Mouse (Mus musculus) gastrocnemius, postnatal 36 days (tissue): ENCODE measurements at regions not wholly inside any gene's neighbourhood (a gene's known extent, or its start where the extent isn't known, plus 50 kb on each side); places are given as distances from the start of the nearest gene placed in this dataset.

Experiments used
- DNase-seq, 2 experiments: peaks; one replicate each; pipeline ENCODE4 v3.0.0; 2022
- intact Hi-C: fragments of 180-260 bp; cut with DNase I; formaldehyde crosslinking; loops from one replicate; pipeline ENCODE4 v1.15.1; 2025

DNA sequence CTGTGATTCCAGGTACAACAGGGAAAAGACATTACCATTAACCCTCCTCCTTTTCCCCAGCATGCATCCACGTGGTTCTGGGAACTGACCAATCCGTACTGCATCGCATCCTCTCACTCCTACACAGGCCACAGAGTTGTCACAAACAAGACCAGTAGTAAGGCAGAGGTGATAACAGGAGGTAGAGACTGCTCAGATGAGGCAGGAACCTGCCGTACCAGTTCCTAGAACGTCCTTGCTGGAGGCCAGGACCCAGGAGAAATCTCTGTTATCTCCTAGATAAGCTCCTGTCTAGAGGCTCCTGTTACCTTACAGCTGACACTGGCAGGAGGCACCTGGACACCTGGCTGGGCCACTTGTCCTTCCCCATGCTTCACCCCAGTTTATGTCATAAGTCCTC is 121.4 kb upstream of the Neo1 start:
- no peak for DNase-seq
- intact Hi-C loops = no loop called here

DNA sequence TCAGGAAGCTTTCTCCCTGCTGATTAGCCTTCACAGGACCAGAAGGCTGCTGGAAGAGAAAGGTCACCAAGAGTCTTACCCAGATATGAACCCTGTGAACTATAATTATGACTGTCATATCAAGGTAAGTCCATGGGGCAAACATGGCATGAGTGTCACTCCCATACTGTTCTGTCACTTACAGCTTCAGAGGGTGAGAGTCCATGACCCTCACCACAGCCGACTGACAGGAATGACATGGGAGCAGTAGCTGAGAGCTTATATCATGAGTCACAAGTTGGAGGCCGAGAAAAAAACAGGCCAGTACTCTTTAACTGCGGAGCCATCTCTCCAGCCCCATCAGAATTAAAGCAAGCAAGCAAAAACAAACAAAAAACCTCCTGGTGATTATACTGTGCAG is 117.7 kb upstream of the Neo1 start:
- intact Hi-C loops = no loop called here
- DNase-seq = no peak

DNA sequence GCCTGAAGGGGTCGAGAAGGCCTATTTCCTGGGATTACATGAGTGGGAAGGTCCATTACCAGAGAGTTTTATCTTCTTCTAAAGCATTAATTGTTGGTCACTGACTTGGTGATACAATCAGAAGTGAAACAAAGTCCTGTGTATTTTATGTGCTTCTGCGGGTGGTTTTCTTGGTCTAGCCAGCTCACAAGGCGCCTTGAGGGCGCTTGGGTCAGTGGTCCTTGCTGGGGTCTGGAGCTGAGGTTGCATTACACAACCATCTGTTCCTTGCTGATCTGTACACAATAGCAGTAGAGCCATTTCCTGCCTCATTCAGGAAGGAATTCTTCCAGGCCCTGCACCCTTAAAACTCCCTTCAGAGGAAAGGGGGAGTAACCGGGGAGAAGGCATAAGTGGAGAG is 116.9 kb upstream of the Neo1 start:
- DNase-seq = no peak
- intact Hi-C loops = no loop called here

DNA sequence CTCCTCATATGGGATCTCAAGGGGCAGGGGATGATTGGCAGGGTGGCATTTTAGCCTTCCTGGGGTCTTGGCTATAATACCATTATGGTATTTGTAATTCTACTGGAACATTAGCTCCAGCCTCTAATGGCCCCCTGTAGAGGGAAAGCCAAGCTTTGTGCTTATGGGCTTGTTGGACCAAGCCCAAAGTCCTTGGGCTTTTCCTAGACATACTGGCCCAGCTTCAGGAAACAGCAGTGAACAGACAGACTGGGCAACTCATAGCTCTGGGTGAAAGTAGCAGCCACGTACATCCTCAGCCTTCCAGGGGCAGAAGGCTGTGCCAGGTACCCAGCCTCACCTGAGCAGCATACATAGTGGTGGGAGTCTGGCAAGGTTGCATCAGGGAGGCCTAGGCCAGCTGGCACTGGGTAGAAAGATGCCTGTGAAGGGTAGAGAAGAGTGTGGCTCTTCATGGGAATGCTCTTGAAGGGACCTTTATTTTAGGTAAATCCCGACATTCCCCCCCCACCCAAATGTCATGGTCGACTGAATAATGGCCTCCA is 108.1 kb upstream of the Neo1 start:
- DNase-seq = no peak
- intact Hi-C loops = no loop called here

DNA sequence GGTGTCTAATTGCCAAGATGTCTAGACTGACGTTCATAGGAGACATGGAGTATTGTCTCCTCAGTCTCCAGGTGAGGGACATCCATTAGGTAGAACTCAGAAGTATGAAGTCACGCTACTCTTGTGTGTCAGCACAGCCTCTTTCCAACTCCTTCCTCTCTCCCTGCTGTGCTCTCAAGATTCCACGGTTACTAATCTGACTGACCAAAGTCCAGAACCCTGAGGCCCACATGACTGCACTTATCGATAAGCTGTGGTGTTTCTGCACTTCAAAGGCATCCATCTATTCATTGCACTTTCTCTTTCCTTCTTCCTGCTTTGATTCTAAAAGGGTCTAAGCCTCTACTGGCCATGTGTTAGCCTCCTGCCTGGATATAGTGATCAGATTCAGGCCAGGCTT is 107.4 kb upstream of the Neo1 start:
- DNase-seq = no peak
- intact Hi-C loops = no loop called here

DNA sequence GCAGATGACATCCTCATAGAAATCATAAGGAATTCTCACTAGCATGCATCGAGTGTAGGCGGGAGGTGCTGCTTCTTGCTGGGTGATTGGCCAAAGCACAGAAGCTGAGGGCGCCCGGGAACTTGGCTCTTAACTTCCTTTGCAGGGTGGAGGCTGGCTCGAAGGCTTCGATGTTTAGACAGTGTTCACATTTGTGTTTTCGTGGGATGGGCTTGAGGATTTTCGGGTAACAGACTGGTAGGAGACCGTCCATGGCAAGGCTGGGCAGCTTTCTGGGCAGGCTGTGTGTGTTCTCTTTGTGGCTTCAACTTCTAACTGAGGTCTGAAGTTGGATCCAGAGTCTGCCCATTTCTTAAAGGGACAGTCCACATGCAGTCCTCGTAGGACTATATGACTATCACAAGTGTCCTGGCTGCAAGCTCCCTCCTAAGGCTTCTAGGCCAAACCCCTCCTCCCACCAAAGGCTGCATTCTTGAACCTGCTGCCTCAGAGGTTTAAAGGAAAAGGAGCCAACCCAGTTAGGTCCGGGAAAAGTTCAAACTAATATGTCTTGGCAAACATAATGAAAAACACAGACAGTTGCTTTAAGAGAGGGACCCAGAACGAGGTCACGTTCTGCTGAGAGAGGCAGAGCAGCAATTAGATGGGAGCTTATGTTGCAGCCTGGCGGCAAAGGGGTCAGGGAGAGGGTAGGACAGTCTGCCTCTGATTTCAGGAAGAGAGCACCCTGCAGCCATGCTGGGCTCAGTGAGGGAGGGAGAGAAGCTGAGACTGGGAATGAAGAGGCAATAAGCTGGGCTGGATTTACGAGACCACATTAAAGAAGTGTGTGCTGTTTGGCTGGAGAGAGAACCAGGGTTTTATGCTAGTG is 98.2 kb upstream of the Neo1 start:
- intact Hi-C loops = loop anchor here (1.0 to 5.0 kb wide), 3 partner anchors 54 to 113 kb away; partner anchors contain the start of gene Neo1
- peak; percentile 19 to 53 for DNase-seq

DNA sequence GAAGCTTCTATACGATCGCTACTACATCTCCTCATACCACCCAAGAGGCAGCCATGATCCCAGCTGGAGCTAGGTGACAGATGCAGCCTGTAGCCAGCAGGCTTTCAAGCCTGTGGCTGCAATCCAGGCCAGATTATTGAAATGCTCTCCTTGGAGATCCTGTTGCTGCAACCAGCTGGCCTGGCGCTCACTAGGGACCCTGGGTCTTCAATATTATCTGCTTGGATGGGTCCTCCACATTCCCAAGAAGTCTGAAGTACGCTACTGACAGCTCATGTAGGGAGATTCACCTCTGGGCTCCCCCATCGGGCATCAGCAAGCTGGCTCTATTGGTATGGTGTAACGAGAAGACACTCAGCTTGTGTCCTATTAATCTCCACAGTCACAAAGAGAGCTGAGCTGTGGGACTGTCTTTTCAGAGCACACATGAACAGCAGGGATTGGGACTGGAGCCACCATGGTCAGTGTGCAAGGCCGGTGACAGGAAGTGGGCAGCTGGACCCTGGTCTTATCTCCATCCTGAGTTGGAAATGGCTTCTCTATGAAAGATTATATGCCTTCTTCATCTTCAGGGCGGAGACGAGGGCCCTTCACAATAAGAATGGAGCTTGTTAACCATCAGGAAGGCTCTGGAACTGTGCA is 93.6 kb upstream of the Neo1 start:
- intact Hi-C loops = loop anchor here (5.0 kb wide), 1 partner anchor 117 kb away; no protein-coding TSS in a partner anchor

DNA sequence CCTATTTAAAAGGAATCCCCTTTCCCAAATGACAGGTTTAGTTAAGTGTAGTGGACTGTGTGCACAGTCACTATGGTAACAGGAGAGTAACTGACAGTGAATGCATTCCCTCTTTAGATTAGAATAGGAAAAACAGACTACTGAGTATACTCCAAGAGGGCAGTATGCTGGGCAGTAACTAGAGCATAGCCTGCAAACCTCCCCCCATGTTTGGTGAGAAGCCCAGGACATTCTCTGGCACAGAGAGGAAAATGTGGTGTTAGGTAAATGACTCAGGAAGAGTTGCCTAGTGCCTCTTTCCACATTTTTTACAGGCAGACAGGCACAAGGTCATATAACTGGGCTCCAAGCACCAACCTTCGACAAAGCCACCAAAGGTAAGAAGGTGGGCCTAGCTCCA is 93.0 kb upstream of the Neo1 start:
- DNase-seq = peak in 1 of 2 experiments; percentile 17
- intact Hi-C loops = no loop called here

More for the DNA sequence above, 93.6 kb upstream of the Neo1 start:
- DNase-seq = no peak

DNA sequence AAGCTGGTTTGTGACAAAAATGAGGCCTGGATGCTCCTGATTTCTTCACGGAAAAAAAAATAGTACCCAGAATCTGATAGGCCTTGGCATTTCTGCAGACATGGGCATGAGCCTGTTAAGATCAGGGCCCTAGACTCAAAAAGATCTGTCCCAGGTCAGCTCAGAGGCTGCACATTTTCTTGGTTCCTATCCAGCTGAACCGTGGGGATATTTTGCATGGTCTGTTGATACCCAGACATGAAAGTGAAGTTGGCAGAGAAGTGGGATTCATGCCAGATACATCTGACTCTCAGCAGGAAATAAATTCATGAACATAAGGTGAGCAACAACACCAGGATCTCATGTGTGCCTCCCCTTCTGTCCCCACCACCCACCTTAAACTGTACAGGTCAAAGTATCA is 91.8 kb upstream of the Neo1 start:
- DNase-seq = no peak
- intact Hi-C loops = no loop called here

DNA sequence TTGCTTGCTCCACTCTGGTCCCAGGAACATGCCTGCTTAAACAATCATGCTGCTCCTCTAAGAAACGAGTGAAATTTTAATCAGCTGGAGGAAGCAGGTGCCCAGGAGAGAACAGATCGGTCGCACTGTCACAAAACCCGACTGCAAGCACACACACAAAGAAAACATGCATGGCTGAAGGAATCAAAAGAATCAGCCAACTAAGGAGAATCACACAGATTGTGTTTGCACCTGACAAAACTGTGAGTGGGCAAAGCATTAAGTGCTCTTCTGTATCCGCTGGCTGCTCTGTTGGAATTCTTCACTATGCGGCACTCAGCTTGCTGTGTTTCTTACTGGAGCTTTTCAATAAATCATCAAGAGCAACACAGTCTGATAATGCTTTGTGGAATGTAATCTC is 89.6 kb upstream of the Neo1 start:
- intact Hi-C loops = no loop called here
- no peak for DNase-seq

DNA sequence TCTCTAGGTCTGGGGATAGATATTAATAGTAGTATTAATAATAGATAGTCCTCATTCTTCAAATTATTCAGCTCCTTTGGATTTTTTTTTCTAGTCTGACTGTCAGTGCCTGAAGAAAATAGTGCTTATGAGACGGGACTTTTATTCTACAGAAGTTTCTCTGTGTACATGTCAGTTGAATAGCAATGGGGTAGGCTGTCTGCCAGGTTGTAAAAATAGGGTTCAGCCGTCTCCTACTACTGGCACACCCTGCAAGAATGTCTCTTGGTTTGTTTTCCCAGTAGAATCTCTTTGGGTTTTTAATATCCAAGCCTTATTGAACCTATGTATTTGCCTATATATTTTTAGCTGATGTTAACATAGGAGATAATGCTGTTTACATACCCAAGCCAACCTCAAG is 80.3 kb upstream of the Neo1 start:
- DNase-seq = no peak

DNA sequence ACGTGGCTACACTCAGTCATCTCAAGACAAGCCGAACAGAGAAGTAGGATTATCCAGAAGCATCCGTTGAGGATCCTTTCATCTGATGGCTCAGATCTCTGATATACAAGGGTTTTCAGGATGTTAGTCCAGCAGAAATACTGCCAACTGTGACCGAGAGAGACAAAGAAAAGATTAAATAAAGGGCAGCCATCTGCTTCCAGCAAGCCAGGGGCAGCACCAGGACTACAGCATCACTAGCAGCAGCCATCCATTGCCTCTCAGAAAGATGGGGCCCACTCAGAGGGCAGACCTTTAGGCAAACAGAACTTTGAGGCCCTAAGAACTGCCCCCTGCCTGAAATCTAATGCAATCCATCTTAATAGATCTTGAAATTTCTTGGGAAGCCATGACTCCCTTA is 77.6 kb upstream of the Neo1 start:
- no peak for DNase-seq
- intact Hi-C loops = loop anchor here (5.0 kb wide), 1 partner anchor 57 kb away; no protein-coding TSS in a partner anchor

More for the DNA sequence above, 80.3 kb upstream of the Neo1 start:
- intact Hi-C loops = no loop called here

DNA sequence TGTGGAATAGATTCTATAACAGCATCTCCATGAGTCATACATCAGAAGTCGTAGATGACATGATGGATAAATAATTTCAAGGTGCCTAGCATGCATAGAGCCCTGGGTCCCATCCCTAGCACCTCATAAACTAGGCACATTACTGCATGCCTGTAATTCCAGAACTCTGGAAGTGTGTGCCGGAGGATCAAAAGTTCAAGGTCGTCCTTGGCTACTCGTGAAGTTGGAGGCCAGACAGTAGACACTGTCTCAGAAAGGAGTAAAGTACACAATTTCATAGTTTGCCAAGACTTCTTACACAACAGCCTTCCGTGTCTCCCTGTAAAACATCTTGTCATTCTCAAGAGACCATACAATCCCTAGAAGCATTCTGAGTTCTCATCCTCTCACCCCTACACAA is 63.5 kb upstream of the Neo1 start:
- intact Hi-C loops = no loop called here
- DNase-seq = no peak

DNA sequence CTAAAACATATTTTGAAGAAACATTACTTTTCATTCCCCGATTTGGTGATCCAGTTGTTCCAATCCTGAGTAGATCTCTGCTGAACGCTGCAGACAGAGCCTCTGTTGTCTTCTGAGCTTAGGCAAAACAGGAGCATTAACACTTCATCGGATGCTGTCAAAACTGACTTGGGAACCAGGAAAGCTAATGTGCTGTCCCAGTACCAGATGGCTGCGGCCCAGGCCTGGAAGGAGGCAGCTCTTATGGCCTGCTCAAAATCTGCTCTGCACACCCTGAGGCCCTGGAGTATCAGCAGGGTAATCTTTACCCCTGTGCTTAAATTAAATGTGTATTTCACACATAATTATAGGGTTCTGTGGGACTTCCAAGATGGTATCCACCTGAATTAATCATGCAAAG is 61.3 kb upstream of the Neo1 start:
- DNase-seq = peak; percentile 25
- intact Hi-C loops = no loop called here

DNA sequence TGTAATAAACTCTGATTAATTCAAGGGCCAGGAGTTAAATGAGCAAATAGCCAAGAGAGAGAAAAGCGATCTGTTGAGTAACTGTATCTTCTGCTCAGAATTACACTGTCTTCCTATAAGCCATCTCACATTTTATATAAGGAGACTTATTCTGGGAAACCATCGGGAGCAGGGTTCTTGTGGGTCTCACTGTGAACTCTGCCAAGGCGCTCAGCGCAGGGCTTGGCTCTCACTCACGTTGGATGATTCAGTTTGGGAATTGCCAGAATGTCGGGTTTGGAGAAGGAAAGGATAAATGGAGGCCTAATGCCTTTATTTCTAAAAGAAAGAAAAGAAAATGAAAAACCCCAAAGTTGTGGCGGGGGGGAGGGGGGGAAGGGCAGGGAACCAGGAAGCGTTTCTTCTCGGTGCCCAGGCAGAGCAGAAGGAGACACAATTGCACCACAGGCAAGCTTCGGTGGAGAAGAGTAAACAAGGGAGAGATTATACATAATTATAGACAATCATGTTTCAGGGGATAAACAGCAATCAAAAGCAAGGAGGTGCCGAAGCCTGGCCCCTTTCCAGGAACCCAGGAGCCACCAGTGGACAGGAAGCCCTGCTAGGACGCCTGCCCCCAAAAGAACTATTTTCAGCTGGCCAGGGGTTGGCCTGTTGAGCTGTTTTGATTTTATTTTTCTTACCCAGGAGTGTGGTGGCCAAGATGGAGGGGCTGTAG is 60.5 kb upstream of the Neo1 start:
- intact Hi-C loops = no loop called here

DNA sequence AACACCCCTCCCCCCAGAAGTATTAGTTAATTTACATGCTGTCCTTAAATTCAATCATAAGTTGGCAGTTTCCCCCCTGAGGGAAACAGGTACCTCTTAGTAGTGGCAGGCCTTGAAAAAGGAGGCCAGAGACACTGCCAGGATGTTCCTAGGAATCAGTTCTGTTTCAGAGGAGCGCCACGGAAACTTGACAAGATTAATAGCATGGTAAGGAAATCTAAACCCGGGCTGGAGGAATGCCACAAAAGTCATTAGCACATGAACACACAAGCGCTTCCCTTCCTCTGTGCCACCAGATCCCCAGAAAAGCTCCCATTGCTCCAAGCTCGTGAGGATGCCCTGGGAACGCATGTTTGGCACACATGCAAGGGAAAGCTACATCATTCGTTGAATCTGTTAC is 59.4 kb upstream of the Neo1 start:
- DNase-seq = no peak

More for the DNA sequence above, 60.5 kb upstream of the Neo1 start:
- no peak for DNase-seq

DNA sequence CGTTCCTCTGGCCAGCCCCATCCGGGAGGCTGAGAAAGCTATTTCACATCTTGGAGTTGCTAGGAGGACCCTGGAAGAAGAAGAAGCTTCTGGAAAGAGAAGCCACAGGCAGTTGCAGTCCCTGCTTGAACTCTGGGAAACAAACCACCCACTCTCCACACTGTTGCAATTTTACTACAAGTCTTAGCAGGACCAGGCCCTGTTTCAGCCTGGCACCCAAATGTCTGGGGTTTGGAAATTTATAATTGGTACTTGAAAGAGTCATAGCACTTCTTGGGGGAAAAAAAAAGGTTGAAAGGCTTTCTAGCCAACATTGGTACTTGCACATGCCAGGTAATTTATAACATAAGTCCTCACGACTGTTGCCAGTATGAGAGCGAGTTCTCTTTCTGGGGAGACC is 57.9 kb upstream of the Neo1 start:
- intact Hi-C loops = no loop called here

More for the DNA sequence above, 59.4 kb upstream of the Neo1 start:
- intact Hi-C loops = no loop called here

DNA sequence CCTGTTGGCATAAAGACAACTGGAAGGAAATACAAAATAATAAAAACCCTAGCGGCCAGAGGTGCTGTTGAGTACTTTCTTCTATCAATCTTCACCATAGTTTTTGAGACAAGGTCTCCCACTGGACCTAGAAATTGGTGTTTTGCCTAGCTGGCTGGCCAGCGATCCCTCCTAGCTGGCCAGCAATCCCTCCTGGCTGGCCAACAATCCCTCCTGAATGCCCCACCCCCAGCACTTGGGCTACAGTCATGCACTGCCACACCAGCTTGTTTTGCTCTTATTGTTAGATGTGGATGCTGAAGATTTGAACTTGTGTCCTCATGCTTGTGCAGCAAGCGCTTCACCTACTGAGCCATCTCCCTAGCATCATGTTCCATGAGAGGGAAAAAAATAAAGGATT is 54.9 kb upstream of the Neo1 start:
- intact Hi-C loops = no loop called here
- peak in 1 of 2 experiments; percentile 31 for DNase-seq

More for the DNA sequence above, 57.9 kb upstream of the Neo1 start:
- no peak for DNase-seq

DNA sequence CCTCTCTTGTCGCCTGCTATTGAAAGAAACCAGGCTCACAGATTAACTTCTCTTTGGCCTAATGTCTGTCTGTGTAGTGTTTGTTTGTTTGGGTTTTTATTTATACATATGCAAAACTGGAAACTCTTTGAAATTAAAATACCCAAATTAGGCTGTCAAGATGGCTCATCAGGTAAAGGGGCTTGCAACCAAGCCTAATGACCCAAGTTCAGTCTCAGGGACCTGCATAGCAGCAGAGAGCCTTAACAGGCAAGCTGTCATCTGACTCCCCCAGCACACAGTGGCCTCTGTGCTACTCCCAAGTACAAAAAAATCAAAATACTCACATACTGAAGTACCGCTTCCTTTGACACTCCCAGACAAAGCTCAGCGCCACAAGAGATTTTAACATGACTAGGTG is 51.5 kb upstream of the Neo1 start:
- DNase-seq = no peak

DNA sequence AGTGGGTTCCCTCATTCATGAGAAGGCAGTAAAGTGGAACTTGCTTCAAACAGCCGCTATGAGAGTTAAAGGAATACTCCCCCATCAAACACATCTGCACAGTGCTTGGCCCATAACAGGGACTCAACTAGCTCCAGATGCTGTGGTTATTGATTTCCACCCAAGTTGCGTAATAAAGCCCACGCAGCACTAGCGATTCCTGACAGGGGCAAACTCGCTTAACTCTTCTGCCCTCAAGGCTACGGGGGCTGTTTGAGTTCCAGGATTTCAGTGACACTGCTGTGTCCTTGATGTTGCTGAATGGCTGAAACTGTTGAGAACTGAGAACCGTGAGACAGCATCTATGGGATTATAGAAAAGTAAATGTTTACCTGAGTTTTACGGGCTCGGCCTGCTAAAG is 50.9 kb upstream of the Neo1 start:
- no peak for DNase-seq
- intact Hi-C loops = no loop called here

More for the DNA sequence above, 51.5 kb upstream of the Neo1 start:
- intact Hi-C loops = no loop called here

DNA sequence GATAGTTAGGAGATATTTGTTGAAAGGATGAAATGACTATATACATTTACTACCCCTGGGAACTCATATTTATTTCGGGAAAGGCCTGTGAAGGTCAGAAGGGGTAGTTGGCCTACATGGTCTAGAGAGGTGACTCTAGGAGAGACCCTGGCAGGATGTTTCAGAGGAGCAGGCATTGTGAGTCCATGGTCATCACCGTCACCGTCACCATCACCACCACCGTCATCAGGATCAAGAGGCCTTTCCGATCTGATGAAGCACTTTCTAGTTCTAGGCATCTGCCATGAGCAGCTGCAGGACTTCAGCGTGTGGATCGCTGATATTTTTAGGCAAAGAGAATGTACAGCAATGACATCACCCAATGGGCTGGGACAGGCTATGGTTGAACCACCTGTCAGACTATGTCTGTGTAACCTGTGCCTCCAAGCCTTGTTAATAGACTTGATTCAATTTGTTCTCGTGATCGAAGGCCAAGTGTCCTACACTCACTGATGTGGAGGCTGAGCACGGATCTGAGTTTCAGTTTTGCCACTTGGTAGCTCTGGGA is 50.4 kb upstream of the Neo1 start:
- no peak for DNase-seq
- intact Hi-C loops = no loop called here
